Mouse (Mus musculus): Measurements from ENCODE around the gene Opn3.

Gene Opn3

GRCm38 (mm10) chr1:175659900-175660299 is 32.7 kb downstream of the Opn3 start:
- DNase-seq (ENCODE audit: low spot score in 2 of 2) = no peak

GRCm38 (mm10) chr1:175648615-175649014 is 44.0 kb downstream of the Opn3 start:
- no peak for DNase-seq (ENCODE audit: low spot score in 2 of 2)

GRCm38 (mm10) chr1:175646952-175647351 is 45.6 kb downstream of the Opn3 start:
- no peak for DNase-seq (ENCODE audit: low spot score in 2 of 2)

- no peak for DNase-seq (ENCODE audit: low spot score in 2 of 2)
These were observed 48.9 kb downstream of the Opn3 start for GRCm38 (mm10) chr1:175643496-175644265.

GRCm38 (mm10) chr1:175640435-175641150 is 52.0 kb downstream of the Opn3 start:
- no peak for DNase-seq (ENCODE audit: low spot score in 2 of 2)

- no peak for DNase-seq (ENCODE audit: low spot score in 2 of 2)
These were observed 53.5 kb downstream of the Opn3 start for GRCm38 (mm10) chr1:175639072-175639471.

GRCm38 (mm10) chr1:175637677-175638076 is 54.9 kb downstream of the Opn3 start:
- no peak for DNase-seq (ENCODE audit: low spot score in 2 of 2)

- no peak for DNase-seq (ENCODE audit: low spot score in 2 of 2)
These were observed 60.1 kb downstream of the Opn3 start for GRCm38 (mm10) chr1:175632470-175632869.

GRCm38 (mm10) chr1:175631721-175632221 is 60.8 kb downstream of the Opn3 start:
- no peak for DNase-seq (ENCODE audit: low spot score in 2 of 2)

GRCm38 (mm10) chr1:175631080-175631479 is 61.5 kb downstream of the Opn3 start:
- DNase-seq (ENCODE audit: low spot score in 2 of 2) = no peak

- DNase-seq (ENCODE audit: low spot score in 2 of 2) = no peak
These were observed 62.2 kb downstream of the Opn3 start for GRCm38 (mm10) chr1:175630345-175630744.

- DNase-seq (ENCODE audit: low spot score in 2 of 2) = no peak
These were observed 63.3 kb downstream of the Opn3 start for GRCm38 (mm10) chr1:175629248-175629647.

- DNase-seq (ENCODE audit: low spot score in 2 of 2) = no peak
These were observed 66.4 kb downstream of the Opn3 start for GRCm38 (mm10) chr1:175625990-175626692.

GRCm38 (mm10) chr1:175625257-175625879 is 67.2 kb downstream of the Opn3 start, which contains the start of gene Fh1:
Fh1 (minus strand) TSS chr1:175625635.
- DNase-seq (ENCODE audit: low spot score in 2 of 2) = peak; percentile 93

GRCm38 (mm10) chr1:175623656-175624055 is 68.9 kb downstream of the Opn3 start:
- no peak for DNase-seq (ENCODE audit: low spot score in 2 of 2)

GRCm38 (mm10) chr1:175619814-175620431 is 72.7 kb downstream of the Opn3 start, which contains the start of gene Kmo:
Kmo (plus strand) TSS chr1:175620381.
- DNase-seq (ENCODE audit: low spot score in 2 of 2) = no peak

- DNase-seq (ENCODE audit: low spot score in 2 of 2) = no peak
These were observed 77.6 kb downstream of the Opn3 start for GRCm38 (mm10) chr1:175614992-175615391.

Data from urinary bladder, postnatal 4 days (tissue).